Mouse (Mus musculus) bone marrow, adult 2 months (tissue): ENCODE data around the gene Ghrh. TPM values are rescaled to one million over a fixed set of nuclear protein-coding genes. Genes with fewer than 3 reads are reported as not detected.

Experiments used
- H3K27ac ChIP-seq: fragments of 200-500 bp; 2 replicates; pipeline ENCODE4 v1.5.1; 2012; ENCODE audit warnings: low read depth, mild to moderate bottlenecking, control low read depth, inconsistent platforms, low read length; ENCODE audit not compliant: control insufficient read depth, poor library complexity, insufficient read depth
- H3K4me1 ChIP-seq: fragments of 200-500 bp; 2 replicates; pipeline ENCODE4 v1.6.1; 2011; ENCODE audit warnings: low read length; ENCODE audit not compliant: control insufficient read depth, insufficient read depth
- H3K4me3 ChIP-seq: fragments of 200-500 bp; replicated peaks from 2 replicates; pipeline ENCODE3; 2011; ENCODE audit warnings: mild to moderate bottlenecking, low read depth, low read length, control low read depth; ENCODE audit not compliant: control insufficient read depth
- CTCF ChIP-seq: fragments of 200-500 bp; IDR thresholded peaks from 2 replicates; pipeline ENCODE4 v1.5.1; 2011; ENCODE audit warnings: low read length, control low read depth; ENCODE audit not compliant: control insufficient read depth, insufficient read depth
- POLR2A ChIP-seq: fragments of 200-500 bp; IDR thresholded peaks from 2 replicates; pipeline ENCODE4 v1.6.1; 2011; ENCODE audit warnings: low read depth, mild to moderate bottlenecking, control low read depth, low read length, borderline replicate concordance; ENCODE audit not compliant: control insufficient read depth
- WGBS: fragments of 180-500 bp; shearing (Covaris S2); methylation state at CpG from one replicate; pipeline ENCODE4 v1.1.7; 2018; 5-methylcytosine and 5-hydroxymethylcytosine counted together
- polyA plus RNA-seq: library from polyadenylated mRNA; stranded (reverse); fragments of >200 nt; gene quantifications from 2 replicates; pipeline ENCODE4 v1.2.4, GENCODE M21; 2011; ENCODE audit warnings: low replicate concordance; ENCODE audit not compliant: missing spikeins, insufficient read depth, insufficient read length

Gene Ghrh
- polyA plus RNA-seq, 1 experiment: not detected

DNA sequence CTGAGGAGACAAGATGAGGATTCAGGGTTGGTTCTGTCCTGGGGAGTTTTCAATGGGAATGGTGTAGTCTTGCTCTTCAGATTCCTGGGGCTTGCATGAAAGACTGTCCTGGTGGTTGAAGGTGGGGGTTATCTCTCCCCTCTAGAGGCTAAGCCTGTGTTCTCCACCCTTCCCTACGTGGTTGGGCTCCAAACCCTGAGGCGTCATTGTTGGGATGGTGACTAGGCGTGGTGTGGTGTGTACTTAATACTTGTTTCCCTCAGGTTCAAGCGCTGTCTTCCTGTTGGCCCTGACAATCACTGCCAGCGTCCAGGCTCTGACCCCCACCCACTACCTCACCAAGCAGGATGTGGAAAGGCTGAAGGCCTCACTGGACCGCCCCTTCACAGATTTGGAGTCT is 64.0 kb downstream of the Ghrh start:
- TF ChIP-seq CTCF (no peak), POLR2A (no peak)
- Histone ChIP-seq H3K27ac (no peak overlapping the region), H3K4me1 (peaks cover 3% of the 10 kb centered on the region), H3K4me3 (no peak overlapping the region)
- 78% methylated on average over 6 of the region's 6 CpGs for WGBS

Other genes with a start within 250 kb of the Ghrh start
- gene Samhd1, start 212.2 kb downstream of the Ghrh start, polyA plus RNA-seq: 48.9 and 113 TPM in 2 replicates
- gene Rbl1, start 143.0 kb downstream of the Ghrh start, polyA plus RNA-seq: 17.1 and 18.4 TPM in 2 replicates
- 76.1 and 97.0 TPM in 2 replicates for gene Rpn2, start 68.5 kb downstream of the Ghrh start, polyA plus RNA-seq
- 3.4 TPM in 1 of 2 replicates, not detected in the other for gene Mroh8, start 68.0 kb downstream of the Ghrh start, polyA plus RNA-seq
- gene Manbal, start 20.1 kb upstream of the Ghrh start, polyA plus RNA-seq: 13.3 and 33.1 TPM in 2 replicates
- gene Src, start 70.9 kb upstream of the Ghrh start, polyA plus RNA-seq: 13.7 and 15.4 TPM in 2 replicates
- gene Nnat, start 212.6 kb upstream of the Ghrh start, polyA plus RNA-seq: 1.7 TPM in 1 of 2 replicates, not detected in the other
- gene Blcap, start 223.8 kb upstream of the Ghrh start, polyA plus RNA-seq: 5.0 and 23.5 TPM in 2 replicates